Mouse (Mus musculus): ENCODE data around the gene Klhdc10.

GRCm38 (mm10) chr6:30439576-30439975 lies 37.9 kb downstream of the Klhdc10 start:
- TF ChIP-seq CTCF (IDR thresholded peaks at IDR 0.05; ENCODE audit: borderline replicate concordance, insufficient read depth, low read depth, low read length): no peak
- no peak for TF ChIP-seq POLR2A (IDR thresholded peaks at IDR 0.05; ENCODE audit: borderline replicate concordance, insufficient read depth, low read length)

Measured in cerebellum, adult 2 months (tissue).